Mouse (Mus musculus): ENCODE measurements around the gene Epm2a.
A peak's percentile ranks its signal among the peaks of the same experiment; 100 is the strongest.
"Not testable (repeated sequence)": the region's sequence is repeated elsewhere in the genome, so short reads cannot be mapped to it uniquely, and the experiment has no call there.

Gene Epm2a

GRCm38 (mm10) chr10:11343205-11344141 lies at the start of gene Epm2a:
Gene Epm2a, plus strand, starts transcription at chr10:11343404.
- DNase-seq (ENCODE audit: low spot score in 2 of 2): peak; percentile 28 to 47

GRCm38 (mm10) chr10:11298418-11298817 lies 44.8 kb upstream of the Epm2a start:
- DNase-seq (ENCODE audit: low spot score in 2 of 2): no peak

DNA sequence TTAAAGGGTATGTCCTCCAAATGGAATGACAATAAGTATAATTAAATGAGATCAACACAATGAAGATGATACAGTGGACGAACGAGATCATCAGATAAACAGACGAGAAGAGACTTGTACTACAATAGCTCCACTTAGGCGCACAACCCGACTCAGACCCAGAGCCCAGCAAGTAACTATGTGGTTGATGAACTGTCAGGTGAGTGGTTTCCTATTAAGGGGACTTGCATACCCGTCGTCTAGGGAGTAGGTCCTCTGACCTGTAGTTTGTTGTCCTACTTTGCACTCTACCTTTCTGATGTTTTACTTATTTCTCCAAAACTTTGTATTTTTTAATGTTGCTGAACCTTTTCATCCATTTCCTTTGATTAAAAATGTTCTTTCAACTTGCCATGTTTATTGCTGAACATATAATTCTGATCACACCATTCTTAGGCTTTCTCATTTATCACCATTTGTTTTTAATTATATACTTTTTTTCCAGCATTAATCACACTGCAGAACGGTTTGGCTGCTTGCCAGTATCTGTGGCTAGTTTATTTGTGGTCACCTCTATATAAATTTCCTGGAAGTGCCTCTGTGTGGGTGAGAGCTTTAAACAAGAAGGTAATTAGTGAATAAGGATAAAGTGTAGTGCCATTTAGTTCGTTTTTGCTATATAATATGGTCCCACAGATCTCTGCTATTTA lies 37.7 kb upstream of the Epm2a start:
- DNase-seq (ENCODE audit: low spot score in 2 of 2): no peak

DNA sequence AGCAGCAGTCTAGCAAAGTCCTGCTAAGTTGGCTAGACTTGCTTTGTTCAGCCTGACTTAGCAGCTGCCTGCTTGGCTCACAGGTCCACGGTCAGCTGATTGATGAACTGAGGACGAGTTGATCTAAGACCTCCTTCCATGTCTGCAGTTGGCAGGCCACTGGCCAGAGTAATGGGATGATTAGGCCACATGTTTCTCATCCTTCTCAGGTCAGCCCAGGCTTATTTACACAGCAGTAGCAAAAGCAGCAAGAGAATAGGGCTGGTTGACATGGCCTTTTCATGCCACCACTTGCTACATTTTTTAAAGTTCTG lies 37.2 kb upstream of the Epm2a start:
- DNase-seq (ENCODE audit: low spot score in 2 of 2): no peak

DNA sequence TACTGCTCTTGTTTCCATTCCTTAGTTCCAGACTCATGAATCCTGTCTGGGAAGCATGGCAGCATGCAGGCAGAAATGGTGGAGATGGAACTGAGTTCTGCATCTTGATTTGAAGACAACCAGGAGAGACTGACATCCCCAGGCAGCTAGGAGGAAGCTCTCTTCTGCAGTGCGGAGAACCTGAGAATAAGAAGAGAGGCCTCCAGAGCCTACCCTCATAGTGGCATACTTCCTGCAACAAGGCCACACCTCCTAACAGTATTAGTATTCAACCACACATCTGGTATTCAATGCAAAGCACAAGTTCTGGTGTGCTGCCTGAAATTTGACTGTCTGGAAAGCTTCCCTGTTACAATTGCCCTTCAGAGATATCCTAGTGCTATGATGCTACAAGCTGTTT lies 33.3 kb upstream of the Epm2a start:
- DNase-seq (ENCODE audit: low spot score in 2 of 2): no peak

GRCm38 (mm10) chr10:11310481-11310880 lies 32.7 kb upstream of the Epm2a start:
- DNase-seq (ENCODE audit: low spot score in 2 of 2): no peak

DNA sequence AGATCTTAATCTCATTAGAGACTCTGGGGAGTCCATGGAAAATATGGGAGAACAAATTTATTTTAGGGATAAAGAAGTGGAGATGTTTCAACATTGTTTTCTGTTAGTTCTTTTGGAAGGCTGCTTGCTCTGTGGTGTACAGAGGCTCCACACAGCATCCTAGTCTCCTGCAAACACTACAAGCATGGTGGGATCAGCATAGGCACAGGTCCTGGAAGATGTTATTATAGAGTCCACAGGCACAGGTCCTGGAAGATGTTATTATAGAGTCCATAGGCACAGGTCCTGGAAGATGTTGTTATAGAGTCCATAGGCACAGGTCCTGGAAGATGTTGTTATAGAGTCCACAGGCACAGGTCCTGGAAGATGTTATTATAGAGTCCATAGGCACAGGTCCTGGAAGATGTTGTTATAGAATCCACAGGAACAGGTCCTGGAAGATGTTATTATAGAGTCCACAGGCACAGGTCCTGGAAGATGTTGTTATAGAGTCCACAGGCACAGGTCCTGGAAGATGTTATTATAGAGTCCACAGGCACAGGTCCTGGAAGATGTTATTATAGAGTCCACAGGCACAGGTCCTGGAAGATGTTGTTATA lies 25.2 kb upstream of the Epm2a start:
- not testable (repeated sequence) for DNase-seq (ENCODE audit: low spot score in 2 of 2)

DNA sequence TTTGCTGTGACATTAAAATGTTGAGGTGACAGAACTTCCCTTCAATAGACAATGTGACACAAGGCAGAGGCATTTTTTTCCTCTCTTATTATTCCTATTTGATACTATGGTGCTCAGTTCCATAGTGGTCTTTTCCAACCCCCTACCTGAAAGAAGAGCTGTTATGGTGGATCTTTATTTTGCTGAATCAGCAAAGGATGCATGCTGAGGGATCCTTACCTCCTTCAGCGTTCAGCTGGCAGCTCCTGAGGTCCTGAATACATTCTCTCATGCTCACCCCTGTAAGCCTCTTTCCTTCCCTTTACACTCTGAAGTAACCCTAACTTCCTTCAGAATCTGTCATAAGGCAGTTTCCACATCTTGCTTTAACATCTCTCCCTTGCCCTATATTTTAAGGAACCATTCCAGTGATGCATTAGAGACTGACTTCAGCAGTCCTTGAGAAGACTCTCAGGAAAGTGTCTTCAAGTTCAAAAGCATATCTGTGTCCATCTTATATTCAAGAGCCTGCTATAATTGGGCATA lies 23.7 kb upstream of the Epm2a start:
- DNase-seq (ENCODE audit: low spot score in 2 of 2): no peak

DNA sequence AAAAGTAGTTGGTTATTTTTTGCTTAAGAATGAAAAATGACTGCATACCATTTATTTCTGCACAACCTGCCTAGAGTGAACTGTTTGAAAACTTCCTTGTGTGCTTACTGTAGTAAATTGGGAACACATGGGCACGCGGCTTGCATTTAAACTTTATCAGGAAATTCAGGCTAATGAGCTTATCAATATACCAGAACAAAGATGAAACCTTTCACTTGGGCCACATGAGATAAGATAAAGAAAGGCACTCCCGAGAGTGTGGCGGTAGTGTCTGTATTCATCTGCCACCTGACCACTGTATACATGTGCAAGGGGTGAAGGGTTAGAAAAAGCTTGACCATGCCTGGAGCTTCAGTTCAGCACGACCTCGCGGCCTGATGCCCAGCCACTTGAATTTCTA lies 20.9 kb upstream of the Epm2a start:
- DNase-seq (ENCODE audit: low spot score in 2 of 2): no peak

GRCm38 (mm10) chr10:11323202-11323898 lies 19.9 kb upstream of the Epm2a start:
- DNase-seq (ENCODE audit: low spot score in 2 of 2): no peak

- no peak for DNase-seq (ENCODE audit: low spot score in 2 of 2)
These were observed 16.7 kb upstream of the Epm2a start for GRCm38 (mm10) chr10:11326526-11326925.

GRCm38 (mm10) chr10:11344536-11345468 lies 1.6 kb downstream of the Epm2a start:
- DNase-seq (ENCODE audit: low spot score in 2 of 2): no peak

GRCm38 (mm10) chr10:11350243-11350974 lies 7.2 kb downstream of the Epm2a start:
- not testable (repeated sequence) for DNase-seq (ENCODE audit: low spot score in 2 of 2)

- DNase-seq (ENCODE audit: low spot score in 2 of 2): no peak
These were observed 11.4 kb downstream of the Epm2a start for GRCm38 (mm10) chr10:11354609-11355008.

GRCm38 (mm10) chr10:11361985-11362692 lies 18.9 kb downstream of the Epm2a start:
- no peak for DNase-seq (ENCODE audit: low spot score in 2 of 2)

DNA sequence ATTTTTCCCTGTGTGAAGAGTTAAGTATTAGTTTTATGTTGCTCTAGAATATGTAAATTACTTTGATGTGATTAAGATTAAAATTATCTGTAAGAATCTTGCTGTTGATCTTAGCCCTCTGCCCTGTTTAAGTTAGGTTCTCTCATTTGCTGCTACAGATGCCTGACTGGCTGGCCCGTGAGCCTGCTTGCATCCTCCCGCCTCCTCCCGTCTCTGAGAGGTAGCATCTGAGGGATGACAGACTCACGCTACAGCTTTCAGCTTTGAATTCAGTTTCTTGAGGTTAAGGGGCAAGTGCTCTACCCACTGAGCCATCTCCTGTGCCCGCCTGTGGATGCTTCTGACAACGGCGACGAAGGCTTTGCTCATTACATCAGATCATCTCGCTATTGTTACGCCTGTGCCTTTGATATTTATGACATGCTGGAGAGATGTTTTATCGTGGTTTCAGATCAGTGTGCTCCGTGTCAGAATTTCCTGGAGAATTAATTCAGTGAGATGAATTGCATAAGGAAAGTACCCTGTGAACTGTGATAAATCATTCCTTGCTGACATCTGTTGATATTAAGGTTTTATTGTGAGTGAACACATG lies 19.8 kb downstream of the Epm2a start:
- DNase-seq (ENCODE audit: low spot score in 2 of 2): no peak

GRCm38 (mm10) chr10:11381302-11381701 lies 38.1 kb downstream of the Epm2a start:
- DNase-seq (ENCODE audit: low spot score in 2 of 2): no peak

DNA sequence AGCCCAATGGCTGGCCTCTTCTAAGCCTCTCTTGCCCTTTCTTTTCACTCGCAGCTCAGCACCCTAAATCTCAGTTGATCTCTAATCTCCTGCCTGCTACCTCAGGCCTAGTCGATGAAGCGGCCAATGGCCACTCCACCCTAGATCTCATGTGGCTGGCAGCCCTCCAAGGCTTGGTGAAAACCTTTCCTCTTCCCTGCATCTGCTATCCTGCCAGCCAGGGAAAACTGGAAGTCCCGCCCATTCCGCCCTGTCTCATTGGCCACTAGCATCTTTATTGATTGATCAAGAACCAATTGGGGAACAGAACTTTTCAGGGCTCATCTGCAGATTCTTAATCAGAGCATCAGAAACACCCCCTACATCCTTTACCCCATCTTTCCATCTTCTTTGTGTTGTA lies 67.7 kb downstream of the Epm2a start:
- DNase-seq (ENCODE audit: low spot score in 2 of 2): no peak

DNA sequence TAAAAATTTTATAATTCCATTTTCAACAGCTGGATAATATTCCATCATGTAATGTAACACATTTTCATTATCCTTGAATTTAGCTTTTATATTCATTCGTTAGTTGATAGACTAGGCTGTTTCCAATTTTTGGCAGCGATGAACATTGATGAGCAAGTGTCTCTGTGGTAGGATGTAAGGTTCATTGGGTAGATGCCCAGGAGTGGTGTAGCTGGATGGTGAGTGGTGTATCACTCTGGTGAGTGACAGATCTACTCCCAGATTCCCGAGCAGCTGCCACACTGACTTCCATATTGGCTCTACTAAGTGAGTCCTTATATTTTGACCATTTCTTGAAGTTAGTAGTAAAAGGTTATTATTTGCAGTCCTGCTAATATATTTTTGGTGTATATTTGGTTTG lies 76.9 kb downstream of the Epm2a start:
- DNase-seq (ENCODE audit: low spot score in 2 of 2): no peak
